Mouse (Mus musculus): ENCODE measurements at regions not wholly inside any gene's neighbourhood (a gene's known extent, or its start where the extent isn't known, plus 50 kb on each side); places are given as distances from the start of the nearest gene placed in this dataset.

- TF ChIP-seq CTCF (IDR thresholded peaks at IDR 0.05) (no peak), EP300 (IDR thresholded peaks at IDR 0.05; ENCODE audit: insufficient read depth, low read depth, low read length) (no peak)
These were observed 272.9 kb downstream of the Hdgfl1 start for GRCm38 (mm10) chr13:26497086-26497485.
